19 mouse cellular contexts compared by ENCODE assay signal in genomic region chr8:90891872-90892578, GRCm38 (mm10).
DNase-seq lines count a peak whose midpoint lies in the region; TF ChIP-seq lines count a peak whose summit lies in the region.
"Had no signal": no experiment of that assay in that cellular context is flagged by ENCODE, and none has a peak within 500 bp of the region (broad histone marks: within the 10 kb centered on the region; RNA-seq: fewer than 3 reads in every experiment).

No protein-coding gene starts in this region.

- no peak for TF ChIP-seq POLR2A in cortical plate, adult 2 months (IDR thresholded peaks at IDR 0.05; ENCODE audit: extremely low read depth, insufficient read depth, low read length)
- TF ChIP-seq POLR2A in small intestine, adult 2 months (IDR thresholded peaks at IDR 0.05; ENCODE audit: low read depth, low read length), result no peak

- no peaks in the 10 kb centered on the region for H3K4me1 ChIP-seq in cortical plate, adult 2 months (ENCODE audit: control insufficient read depth, insufficient read depth, low read length)
- no peaks in the 10 kb centered on the region; the same call in 1 of the 2 replicates for H3K4me1 ChIP-seq in small intestine, adult 2 months (ENCODE audit: control insufficient read depth, insufficient read depth, insufficient read length, low read length)

- H3K27me3 ChIP-seq in small intestine, adult 2 months (ENCODE audit: control insufficient read depth, insufficient read depth, low read length), result no peaks in the 10 kb centered on the region
- H3K27me3 ChIP-seq: forebrain, embryonic 13.5 days; hindbrain, embryonic 13.5 days; limb, embryonic 12.5 days; liver, embryonic 15.5 days had no signal

- DNase-seq in cerebellum, adult 9-10 months, result peak; percentile 49
- DNase-seq in cerebellum, adult 8-10 months, result no peak
- no peak for DNase-seq in layer of hippocampus, adult 2 months (ENCODE audit: low spot score in 2 of 2)
- DNase-seq in layer of hippocampus, adult 9-10 months (ENCODE audit: low spot score), result no peak
- no peak for DNase-seq in gastrocnemius, postnatal 10 days
- no peak for DNase-seq in ovary, postnatal 36 days (ENCODE audit: low spot score)
- DNase-seq: adrenal gland, postnatal 14 days; heart, adult 18-20 months; heart, postnatal 36 days; spleen, adult 18-20 months; thymus, postnatal 25 days had no signal

- peak overlapping the region; percentile 54; the same call in 1 of the 2 replicates for H3K27ac ChIP-seq in layer of hippocampus, adult 2 months
- 0 out of 2 replicates have a peak overlapping the region, but pooled peaks have one; percentile 5 for H3K27ac ChIP-seq in cortical plate, adult 2 months (ENCODE audit: insufficient read depth, low read length)
- peak overlapping the region; percentile 10 for H3K27ac ChIP-seq in small intestine, adult 2 months (ENCODE audit: insufficient read depth, low read depth, low read length)
- H3K27ac ChIP-seq: forebrain, embryonic 13.5 days; hindbrain, embryonic 13.5 days; limb, embryonic 12.5 days; liver, embryonic 15.5 days; midbrain, embryonic 10.5 days had no signal

- WGBS in small intestine, adult 2 months, result 41% methylated on average over 8 of the region's 8 CpGs

- H3K36me3 ChIP-seq in small intestine, adult 2 months (ENCODE audit: control insufficient read depth, insufficient read depth, low read length), result peaks cover 18% of the 10 kb centered on the region
- H3K36me3 ChIP-seq: liver, embryonic 15.5 days had no signal

- no peak for TF ChIP-seq CTCF in layer of hippocampus, adult 2 months (conservative IDR thresholded peaks at IDR 0.05)
- TF ChIP-seq CTCF in cortical plate, adult 2 months (IDR thresholded peaks at IDR 0.05; ENCODE audit: extremely low read depth, insufficient read depth, low read length), result no peak
- TF ChIP-seq CTCF in small intestine, adult 2 months (IDR thresholded peaks at IDR 0.05; ENCODE audit: extremely low read depth, insufficient read length, insufficient replicate concordance, low read depth, low read length), result no peak

- no peak overlapping the region; the same call in 1 of the 2 replicates for H3K4me3 ChIP-seq in layer of hippocampus, adult 2 months
- H3K4me3 ChIP-seq in cortical plate, adult 2 months (ENCODE audit: insufficient read depth, low read length), result no peak overlapping the region
- peak overlapping the region; percentile 11; the same call in 1 of the 2 replicates for H3K4me3 ChIP-seq in small intestine, adult 2 months (ENCODE audit: low read depth, low read length)
- H3K4me3 ChIP-seq: forebrain, embryonic 13.5 days; hindbrain, embryonic 13.5 days; limb, embryonic 12.5 days; liver, embryonic 15.5 days; midbrain, embryonic 10.5 days; myocyte had no signal
